Mouse (Mus musculus) lung, embryonic 15.5 days (tissue): Measurements from ENCODE around the gene Gpr31b. TPM values are rescaled to one million over a fixed set of nuclear protein-coding genes. Genes with fewer than 3 reads are reported as not detected.
"Not testable (repeated sequence)": the region's sequence is repeated elsewhere in the genome, so short reads cannot be mapped to it uniquely, and the experiment has no call there.

ENCODE experiments used
- ATAC-seq: fragments of 200-750 bp; cut with Nextera tagmentation; 2 replicates; pipeline ENCODE4 v1.8.0; 2017; ENCODE audit warnings: moderate number of reproducible peaks, borderline replicate concordance; ENCODE audit not compliant: low FRiP score, low TSS enrichment; ENCODE audit errors: extremely low read depth
- H3K27ac ChIP-seq: fragments of 300-500 bp; sonication (generic); 2 replicates; pipeline ENCODE4 v1.5.1; 2015; ENCODE audit warnings: moderate library complexity, mild to moderate bottlenecking, inconsistent platforms
- H3K27me3 ChIP-seq: fragments of 300-500 bp; sonication (generic); 2 replicates; pipeline ENCODE4 v1.6.1; 2015; ENCODE audit warnings: inconsistent platforms
- H3K36me3 ChIP-seq: fragments of 300-500 bp; sonication (generic); 2 replicates; pipeline ENCODE4 v1.6.1; 2015; ENCODE audit warnings: inconsistent platforms
- H3K4me1 ChIP-seq: fragments of 300-500 bp; sonication (generic); 2 replicates; pipeline ENCODE4 v1.6.1; 2015; ENCODE audit warnings: inconsistent platforms
- H3K4me2 ChIP-seq: fragments of 300-500 bp; sonication (generic); 2 replicates; pipeline ENCODE4 v1.6.1; 2015; ENCODE audit warnings: inconsistent platforms, mild to moderate bottlenecking, moderate library complexity
- H3K4me3 ChIP-seq: fragments of 300-500 bp; sonication (generic); 2 replicates; pipeline ENCODE4 v1.5.1; 2015; ENCODE audit warnings: mild to moderate bottlenecking, inconsistent platforms
- H3K9ac ChIP-seq: fragments of 300-500 bp; sonication (generic); 2 replicates; pipeline ENCODE4 v1.6.1; 2015; ENCODE audit warnings: inconsistent platforms
- H3K9me3 ChIP-seq: fragments of 300-500 bp; sonication (generic); 2 replicates; pipeline ENCODE4 v1.6.1; 2016; ENCODE audit warnings: inconsistent platforms
- WGBS: fragments of 180-500 bp; shearing (Covaris S2); methylation state at CpG from one replicate; pipeline ENCODE4 v1.1.7; 2015; 5-methylcytosine and 5-hydroxymethylcytosine counted together
- polyA plus RNA-seq: library from polyadenylated mRNA; unstranded; fragments of >200 nt; fragmentation: Nextera tagmentation; extraction: Ambion mirVana; gene quantifications from 2 replicates; pipeline ENCODE4 v1.2.1, GENCODE M21; 2015

The Gpr31b gene
- polyA plus RNA-seq, result 0.26 TPM in 1 of 2 replicates, not detected in the other

GRCm38 (mm10) chr17:13052124-13052813, at the start of gene Gpr31b:
TSS of gene Gpr31b (minus strand) at chr17:13052296.
- H3K27me3 ChIP-seq, H3K4me1 ChIP-seq, H3K27ac ChIP-seq, H3K4me2 ChIP-seq, H3K9me3 ChIP-seq, H3K9ac ChIP-seq, H3K36me3 ChIP-seq, H3K4me3 ChIP-seq: not testable (repeated sequence)
- ATAC-seq, result peak; percentile 58
- WGBS, result 79% methylated on average over 2 of the region's 8 CpGs

- not testable (repeated sequence) for H3K27me3 ChIP-seq, H3K4me3 ChIP-seq, H3K9me3 ChIP-seq, H3K9ac ChIP-seq, ATAC-seq, H3K4me1 ChIP-seq, H3K4me2 ChIP-seq, H3K36me3 ChIP-seq, H3K27ac ChIP-seq
- WGBS, result 81% methylated on average over 2 of the region's 4 CpGs
Measured at GRCm38 (mm10) chr17:13092960-13093359, 40.9 kb upstream of the Gpr31b start.

- ATAC-seq, H3K27ac ChIP-seq, H3K27me3 ChIP-seq, H3K4me2 ChIP-seq, H3K9me3 ChIP-seq, H3K4me3 ChIP-seq, H3K4me1 ChIP-seq, H3K9ac ChIP-seq, H3K36me3 ChIP-seq: not testable (repeated sequence)
- WGBS, result 58% methylated on average over 6 of the region's 8 CpGs
Measured at GRCm38 (mm10) chr17:13092100-13092764, 40.1 kb upstream of the Gpr31b start.

GRCm38 (mm10) chr17:13091510-13091909, 39.4 kb upstream of the Gpr31b start:
- ATAC-seq, result peak; percentile 55

GRCm38 (mm10) chr17:13069227-13069626, 17.1 kb upstream of the Gpr31b start:
- H3K4me1 ChIP-seq, H3K27ac ChIP-seq, ATAC-seq, H3K9ac ChIP-seq, H3K4me2 ChIP-seq, H3K9me3 ChIP-seq, H3K36me3 ChIP-seq, H3K4me3 ChIP-seq, H3K27me3 ChIP-seq: not testable (repeated sequence)
- 82% methylated on average over 5 of the region's 5 CpGs for WGBS

More at GRCm38 (mm10) chr17:13091510-13091909, 39.4 kb upstream of the Gpr31b start:
- H3K4me1 ChIP-seq, H3K9ac ChIP-seq, H3K27me3 ChIP-seq, H3K4me2 ChIP-seq, H3K27ac ChIP-seq, H3K36me3 ChIP-seq, H3K9me3 ChIP-seq, H3K4me3 ChIP-seq: not testable (repeated sequence)
- WGBS, result no CpG with 5 or more reads among the region's 1 CpGs

- not testable (repeated sequence) for H3K36me3 ChIP-seq, H3K4me3 ChIP-seq, H3K27me3 ChIP-seq, H3K4me2 ChIP-seq, H3K9ac ChIP-seq, H3K4me1 ChIP-seq, H3K9me3 ChIP-seq, H3K27ac ChIP-seq
- no CpG with 5 or more reads among the region's 4 CpGs for WGBS
- ATAC-seq, result peak; percentile 50; the same call in 1 of the 2 replicates
Measured at GRCm38 (mm10) chr17:13067864-13068385, 15.8 kb upstream of the Gpr31b start.

GRCm38 (mm10) chr17:13062882-13063281, 10.8 kb upstream of the Gpr31b start:
- not testable (repeated sequence) for H3K27ac ChIP-seq, H3K4me2 ChIP-seq, ATAC-seq, H3K9me3 ChIP-seq, H3K36me3 ChIP-seq, H3K4me1 ChIP-seq, H3K27me3 ChIP-seq, H3K9ac ChIP-seq, H3K4me3 ChIP-seq
- WGBS, result 68% methylated on average over 4 of the region's 7 CpGs

- not testable (repeated sequence) for H3K9me3 ChIP-seq, ATAC-seq, H3K4me1 ChIP-seq, H3K27ac ChIP-seq, H3K4me2 ChIP-seq, H3K9ac ChIP-seq, H3K27me3 ChIP-seq, H3K36me3 ChIP-seq, H3K4me3 ChIP-seq
- 84% methylated on average over 4 of the region's 4 CpGs for WGBS
Measured at GRCm38 (mm10) chr17:13060804-13061203, 8.7 kb upstream of the Gpr31b start, which contains the start of gene Tcp10b. TSS of gene Tcp10b (plus strand) at chr17:13061104.

GRCm38 (mm10) chr17:13043846-13044673, 8.0 kb downstream of the Gpr31b start:
- not testable (repeated sequence) for H3K36me3 ChIP-seq, H3K27me3 ChIP-seq, H3K4me2 ChIP-seq, H3K4me1 ChIP-seq, H3K9ac ChIP-seq, H3K9me3 ChIP-seq, H3K27ac ChIP-seq, H3K4me3 ChIP-seq
- WGBS, result 21% methylated on average over 4 of the region's 4 CpGs
- ATAC-seq, result peak; percentile 62; the same call in 1 of the 2 replicates

- H3K36me3 ChIP-seq, H3K4me1 ChIP-seq, ATAC-seq, H3K27ac ChIP-seq, H3K4me2 ChIP-seq, H3K27me3 ChIP-seq, H3K9ac ChIP-seq, H3K4me3 ChIP-seq, H3K9me3 ChIP-seq: not testable (repeated sequence)
- 82% methylated on average over 4 of the region's 12 CpGs for WGBS
Measured at GRCm38 (mm10) chr17:13036627-13037192, 15.4 kb downstream of the Gpr31b start.

GRCm38 (mm10) chr17:13013316-13013715, 38.8 kb downstream of the Gpr31b start:
- no peaks in the 10 kb centered on the region for H3K9me3 ChIP-seq
- H3K9ac ChIP-seq, result no peak overlapping the region
- no peaks in the 10 kb centered on the region for H3K27me3 ChIP-seq
- peaks cover 8% of the 10 kb centered on the region for H3K4me1 ChIP-seq
- ATAC-seq, result no peak
- H3K27ac ChIP-seq, result no peak overlapping the region
- peaks cover 48% of the 10 kb centered on the region for H3K36me3 ChIP-seq
- no peak overlapping the region for H3K4me3 ChIP-seq
- no peak overlapping the region for H3K4me2 ChIP-seq
- WGBS, result 81% methylated on average over 3 of the region's 3 CpGs
